Mouse (Mus musculus): Measurements from ENCODE around the gene Slc19a2. TPM values are rescaled to one million over a fixed set of nuclear protein-coding genes. Genes with fewer than 3 reads are reported as not detected.
A peak's percentile ranks its signal among the peaks of the same experiment; 100 is the strongest.

The Slc19a2 gene
- total and polyA plus RNA-seq, 3 experiments, result 10.2 to 37.8 (median 22.4) TPM

- ATAC-seq (ENCODE audit: extremely low read depth, insufficient number of reproducible peaks, low FRiP score, poor library complexity, severe bottlenecking) (no peak), DNase-seq (ENCODE audit: low spot score) (no peak)
- Histone ChIP-seq H3K9me3 (replicated peaks) (no peaks in the 10 kb centered on the region), H3K4me3 (ENCODE audit: low read depth, low read length) (no peak within 1 kb of the TSS), H3K27me3 (ENCODE audit: insufficient read depth, low read length) (no peaks in the 10 kb centered on the region), H3K36me3 (replicated peaks) (peaks cover 52% of the 10 kb centered on the region), H3K4me1 (ENCODE audit: insufficient read depth, low read depth, low read length) (peaks cover 24% of the 10 kb centered on the region)
- TF ChIP-seq CTCF (IDR thresholded peaks at IDR 0.05; ENCODE audit: low read depth, low read length) (no peak), POLR2AphosphoS5 (IDR thresholded peaks at IDR 0.05; ENCODE audit: insufficient replicate concordance, low read depth, low read length) (no peak), GATA1 (IDR thresholded peaks at IDR 0.05; ENCODE audit: borderline replicate concordance, low read length) (no peak), GATA2 (IDR thresholded peaks at IDR 0.05; ENCODE audit: borderline replicate concordance, low read depth, low read length) (no peak), TAL1 (conservative IDR thresholded peaks at IDR 0.05; ENCODE audit: low read depth, low read length) (no peak)
These were observed 55.0 kb downstream of the Slc19a2 start, which contains the start of gene Nme7 for GRCm38 (mm10) chr1:164303821-164304220. Gene Nme7 (plus strand): TSS chr1:164304121.

- TF ChIP-seq TAL1 (conservative IDR thresholded peaks at IDR 0.05; ENCODE audit: low read depth, low read length), result no peak
- TF ChIP-seq CTCF (IDR thresholded peaks at IDR 0.05; ENCODE audit: low read depth, low read length), result no peak
- TF ChIP-seq GATA1 (IDR thresholded peaks at IDR 0.05; ENCODE audit: borderline replicate concordance, low read length), result no peak
- H3K36me3 ChIP-seq (replicated peaks), result peaks cover 37% of the 10 kb centered on the region
- DNase-seq (ENCODE audit: low spot score) (peak; percentile 76), ATAC-seq (ENCODE audit: extremely low read depth, insufficient number of reproducible peaks, low FRiP score, poor library complexity, severe bottlenecking) (peak; percentile 98)
- no peaks in the 10 kb centered on the region for H3K27me3 ChIP-seq (ENCODE audit: insufficient read depth, low read length)
- H3K4me3 ChIP-seq (ENCODE audit: low read depth, low read length), result peak within 1 kb of the TSS; percentile 83
- H3K9me3 ChIP-seq (replicated peaks), result no peaks in the 10 kb centered on the region
- H3K4me1 ChIP-seq (ENCODE audit: insufficient read depth, low read depth, low read length), result peaks cover 20% of the 10 kb centered on the region
These were observed 58.4 kb downstream of the Slc19a2 start, which contains the start of gene Blzf1 for GRCm38 (mm10) chr1:164307124-164307751. Gene Blzf1 (minus strand): TSS chr1:164307489.

DNA sequence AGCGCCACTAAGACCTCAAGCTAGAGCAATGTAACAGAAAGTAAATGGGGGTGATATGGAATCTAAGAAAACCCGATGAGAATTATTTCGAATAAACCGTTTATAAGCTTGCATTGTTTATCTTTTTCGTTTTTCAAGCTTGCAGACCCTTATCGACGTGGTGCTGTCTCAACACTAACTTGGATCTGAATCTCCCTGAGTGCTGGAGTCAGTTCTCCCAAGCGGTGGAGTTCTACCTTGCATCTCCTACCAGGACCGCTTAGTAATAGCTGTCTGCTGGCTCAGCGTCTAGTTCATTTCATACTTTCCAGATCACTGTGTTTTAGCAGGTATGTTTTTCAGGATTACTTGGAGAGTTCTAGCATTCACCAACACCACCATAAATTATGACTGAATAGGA is 59.1 kb downstream of the Slc19a2 start:
- H3K36me3 ChIP-seq (replicated peaks), result peaks cover 37% of the 10 kb centered on the region
- H3K27me3 ChIP-seq (ENCODE audit: insufficient read depth, low read length), result no peaks in the 10 kb centered on the region
- peaks cover 20% of the 10 kb centered on the region for H3K4me1 ChIP-seq (ENCODE audit: insufficient read depth, low read depth, low read length)
- H3K4me3 ChIP-seq (ENCODE audit: low read depth, low read length), result peak overlapping the region; percentile 83
- no peak for ATAC-seq (ENCODE audit: extremely low read depth, insufficient number of reproducible peaks, low FRiP score, poor library complexity, severe bottlenecking)
- DNase-seq (ENCODE audit: low spot score), result no peak
- H3K9me3 ChIP-seq (replicated peaks), result no peaks in the 10 kb centered on the region
- TF ChIP-seq GATA1 (IDR thresholded peaks at IDR 0.05; ENCODE audit: borderline replicate concordance, low read length) (no peak), TAL1 (conservative IDR thresholded peaks at IDR 0.05; ENCODE audit: low read depth, low read length) (no peak), GATA2 (IDR thresholded peaks at IDR 0.05; ENCODE audit: borderline replicate concordance, low read depth, low read length) (no peak), CTCF (IDR thresholded peaks at IDR 0.05; ENCODE audit: low read depth, low read length) (no peak), POLR2AphosphoS5 (IDR thresholded peaks at IDR 0.05; ENCODE audit: insufficient replicate concordance, low read depth, low read length) (no peak)

GRCm38 (mm10) chr1:164314085-164314484 is 65.2 kb downstream of the Slc19a2 start:
- Histone ChIP-seq H3K27me3 (ENCODE audit: insufficient read depth, low read length) (no peaks in the 10 kb centered on the region), H3K36me3 (replicated peaks) (peaks cover 54% of the 10 kb centered on the region), H3K4me1 (ENCODE audit: insufficient read depth, low read depth, low read length) (no peaks in the 10 kb centered on the region), H3K4me3 (ENCODE audit: low read depth, low read length) (no peak overlapping the region), H3K9me3 (replicated peaks) (0 out of 2 replicates have a peak, but pooled peaks cover 2% of the 10 kb centered on the region)
- DNase-seq (ENCODE audit: low spot score) (no peak), ATAC-seq (ENCODE audit: extremely low read depth, insufficient number of reproducible peaks, low FRiP score, poor library complexity, severe bottlenecking) (no peak)
- TF ChIP-seq POLR2AphosphoS5 (IDR thresholded peaks at IDR 0.05; ENCODE audit: insufficient replicate concordance, low read depth, low read length) (no peak), GATA2 (IDR thresholded peaks at IDR 0.05; ENCODE audit: borderline replicate concordance, low read depth, low read length) (no peak)

Other genes starting within 250 kb of the Slc19a2 start
- not detected in 2 replicates for gene Sele, start 200.8 kb upstream of the Slc19a2 start, total RNA-seq (2014; fragmentation: Nextera tagmentation)
- 0.05 TPM in 1 of 2 replicates, not detected in the other for gene Sele, start 200.8 kb upstream of the Slc19a2 start, total RNA-seq (2017)
- gene Sele, start 200.8 kb upstream of the Slc19a2 start, polyA plus RNA-seq (2012), result not detected in 2 replicates
- gene Sell, start 187.1 kb upstream of the Slc19a2 start, total RNA-seq (2014; fragmentation: Nextera tagmentation), result not detected in 2 replicates
- 0.06 and 0.38 TPM in 2 replicates for gene Sell, start 187.1 kb upstream of the Slc19a2 start, total RNA-seq (2017)
- gene Sell, start 187.1 kb upstream of the Slc19a2 start, polyA plus RNA-seq (2012), result not detected in 2 replicates
- not detected in 2 replicates for gene Selp, start 133.8 kb upstream of the Slc19a2 start, total RNA-seq (2014; fragmentation: Nextera tagmentation)
- 0.22 and 0.70 TPM in 2 replicates for gene Selp, start 133.8 kb upstream of the Slc19a2 start, total RNA-seq (2017)
- gene Selp, start 133.8 kb upstream of the Slc19a2 start, polyA plus RNA-seq (2012), result not detected in 2 replicates
- gene F5, start 97.2 kb upstream of the Slc19a2 start, total RNA-seq (2014; fragmentation: Nextera tagmentation), result not detected in 2 replicates
- under 0.01 and 0.05 TPM in 2 replicates for gene F5, start 97.2 kb upstream of the Slc19a2 start, total RNA-seq (2017)
- gene F5, start 97.2 kb upstream of the Slc19a2 start, polyA plus RNA-seq (2012), result 0.01 TPM in 2 replicates
- gene Ccdc181, start 26.5 kb downstream of the Slc19a2 start, total RNA-seq (2014; fragmentation: Nextera tagmentation), result 17.4 and 17.6 TPM in 2 replicates
- gene Ccdc181, start 26.5 kb downstream of the Slc19a2 start, total RNA-seq (2017), result 18.2 and 24.9 TPM in 2 replicates
- 1.9 and 2.9 TPM in 2 replicates for gene Ccdc181, start 26.5 kb downstream of the Slc19a2 start, polyA plus RNA-seq (2012)
- gene Nme7, start 55.1 kb downstream of the Slc19a2 start, total RNA-seq (2014; fragmentation: Nextera tagmentation), result 20.4 and 42.2 TPM in 2 replicates
- gene Nme7, start 55.1 kb downstream of the Slc19a2 start, total RNA-seq (2017), result 66.3 and 80.5 TPM in 2 replicates
- gene Nme7, start 55.1 kb downstream of the Slc19a2 start, polyA plus RNA-seq (2012), result 2.1 and 2.5 TPM in 2 replicates
- gene Blzf1, start 58.4 kb downstream of the Slc19a2 start, total RNA-seq (2014; fragmentation: Nextera tagmentation), result 25.7 and 30.6 TPM in 2 replicates
- gene Blzf1, start 58.4 kb downstream of the Slc19a2 start, total RNA-seq (2017), result 25.9 and 33.4 TPM in 2 replicates
- gene Blzf1, start 58.4 kb downstream of the Slc19a2 start, polyA plus RNA-seq (2012), result 1.8 and 2.2 TPM in 2 replicates
- not detected in 2 replicates for gene Atp1b1, start 209.3 kb downstream of the Slc19a2 start, total RNA-seq (2014; fragmentation: Nextera tagmentation)
- gene Atp1b1, start 209.3 kb downstream of the Slc19a2 start, total RNA-seq (2017), result 0.06 and 0.76 TPM in 2 replicates
- not detected in 2 replicates for gene Atp1b1, start 209.3 kb downstream of the Slc19a2 start, polyA plus RNA-seq (2012)